Mouse (Mus musculus) lung, adult 2 months (tissue): ENCODE measurements around the gene Mtcl1. TPM values are rescaled to one million over a fixed set of nuclear protein-coding genes. Genes with fewer than 3 reads are reported as not detected.

Experiments
- DNase-seq: peaks from one replicate; pipeline ENCODE4 v3.0.0; 2022
- H3K4me1 ChIP-seq: fragments of 200-500 bp; 2 replicates; pipeline ENCODE4 v1.6.1; 2011; ENCODE audit warnings: low read length; ENCODE audit not compliant: control insufficient read depth, insufficient read depth
- H3K4me3 ChIP-seq: fragments of 200-500 bp; replicated peaks from 2 replicates; pipeline ENCODE3; 2011; ENCODE audit warnings: low read depth, mild to moderate bottlenecking, control low read depth, low read length; ENCODE audit errors: extremely low read depth
- CTCF ChIP-seq: fragments of 200-500 bp; IDR thresholded peaks from 2 replicates; pipeline ENCODE4 v1.5.1; 2011; ENCODE audit warnings: mild to moderate bottlenecking, low read length, control low read depth; ENCODE audit not compliant: insufficient read depth
- POLR2A ChIP-seq: fragments of 200-500 bp; IDR thresholded peaks from 2 replicates; pipeline ENCODE4 v1.6.1; 2011; ENCODE audit warnings: low read depth, mild to moderate bottlenecking, control low read depth, low read length, borderline replicate concordance; ENCODE audit errors: extremely low read depth
- WGBS: fragments of 180-500 bp; shearing (Covaris S2); methylation state at CpG from one replicate; pipeline ENCODE4 v1.1.7; 2018; 5-methylcytosine and 5-hydroxymethylcytosine counted together
- polyA plus RNA-seq: library from polyadenylated mRNA; depleted of rRNA; stranded (reverse); fragments of >200 nt; gene quantifications from 2 replicates; pipeline ENCODE4 v1.2.3, GENCODE M21; 2012

Gene Mtcl1
- polyA plus RNA-seq, 1 experiment: 30.6 TPM

DNA sequence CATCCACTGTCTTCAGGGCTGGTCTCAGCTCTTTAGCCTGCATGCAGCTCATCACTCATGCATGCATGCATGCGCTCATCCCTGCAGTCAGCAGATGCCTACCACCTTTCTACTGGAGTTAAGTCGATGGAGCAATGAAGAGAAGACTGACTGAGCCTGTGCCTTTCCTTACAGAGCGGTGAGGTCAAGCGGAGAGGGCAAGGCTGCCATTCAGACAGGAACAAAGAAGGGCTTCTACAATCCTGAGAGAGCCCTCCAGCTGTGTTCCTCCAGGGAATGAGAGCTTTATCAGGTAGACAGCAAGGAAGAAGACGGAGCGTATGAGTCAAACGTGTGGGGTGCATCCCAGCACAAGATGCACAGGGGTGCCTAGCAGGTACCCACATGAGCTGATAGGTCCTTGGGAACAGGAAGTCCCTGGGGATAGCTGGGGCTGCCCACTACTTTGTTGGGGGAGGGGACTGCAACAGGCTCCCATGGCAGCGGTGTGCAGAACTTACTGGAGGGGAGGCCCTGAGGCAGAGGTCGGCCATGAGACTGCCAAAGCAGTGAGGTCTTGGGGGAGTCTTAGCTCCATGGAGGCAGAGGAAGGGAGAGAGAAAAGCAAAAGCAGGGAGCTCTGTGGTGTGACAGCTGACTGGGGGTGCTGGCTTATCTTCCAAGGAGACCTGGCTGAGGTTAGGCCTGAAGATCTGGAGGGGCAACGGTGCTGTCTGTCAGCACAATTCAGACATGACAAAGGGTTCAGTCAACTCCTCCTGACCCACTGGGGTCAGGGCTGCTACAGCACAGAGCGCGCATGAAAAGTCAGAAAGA, 37.2 kb downstream of the Mtcl1 start:
- H3K4me1 ChIP-seq: peaks cover 8% of the 10 kb centered on the region
- no peak for DNase-seq
- H3K4me3 ChIP-seq: no peak overlapping the region
- no peak for TF ChIP-seq CTCF
- TF ChIP-seq POLR2A: no peak
- WGBS: 75% methylated on average over 12 of the region's 12 CpGs

DNA sequence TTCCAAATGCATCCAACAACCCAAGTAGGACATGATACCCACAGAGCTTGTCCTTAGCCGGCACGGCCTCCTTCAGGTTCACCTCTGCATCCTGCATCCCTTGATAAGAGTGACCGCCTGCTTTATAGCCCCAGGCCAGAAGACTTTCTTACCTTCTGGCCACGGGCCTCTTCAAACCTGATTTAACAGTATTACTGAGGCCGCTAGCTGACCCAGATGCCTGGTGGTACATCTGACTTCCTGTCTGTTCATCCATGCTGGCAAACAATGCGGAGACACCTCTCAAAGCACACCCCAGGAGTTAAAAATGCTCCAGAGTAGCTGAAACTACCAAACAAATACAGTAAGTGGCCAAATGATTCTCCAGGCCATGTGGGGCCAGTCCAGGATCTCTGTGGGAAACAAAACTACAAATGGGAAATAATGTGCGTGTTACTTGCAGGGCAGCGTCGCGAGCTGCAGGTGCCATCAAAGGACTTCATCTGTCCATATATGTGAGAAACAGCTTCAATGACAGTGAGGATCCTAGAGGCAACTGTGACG, 38.6 kb downstream of the Mtcl1 start:
- 92% methylated on average over 11 of the region's 11 CpGs for WGBS
- no peak for DNase-seq
- peaks cover 6% of the 10 kb centered on the region for H3K4me1 ChIP-seq
- TF ChIP-seq CTCF (no peak), POLR2A (no peak)
- no peak overlapping the region for H3K4me3 ChIP-seq

DNA sequence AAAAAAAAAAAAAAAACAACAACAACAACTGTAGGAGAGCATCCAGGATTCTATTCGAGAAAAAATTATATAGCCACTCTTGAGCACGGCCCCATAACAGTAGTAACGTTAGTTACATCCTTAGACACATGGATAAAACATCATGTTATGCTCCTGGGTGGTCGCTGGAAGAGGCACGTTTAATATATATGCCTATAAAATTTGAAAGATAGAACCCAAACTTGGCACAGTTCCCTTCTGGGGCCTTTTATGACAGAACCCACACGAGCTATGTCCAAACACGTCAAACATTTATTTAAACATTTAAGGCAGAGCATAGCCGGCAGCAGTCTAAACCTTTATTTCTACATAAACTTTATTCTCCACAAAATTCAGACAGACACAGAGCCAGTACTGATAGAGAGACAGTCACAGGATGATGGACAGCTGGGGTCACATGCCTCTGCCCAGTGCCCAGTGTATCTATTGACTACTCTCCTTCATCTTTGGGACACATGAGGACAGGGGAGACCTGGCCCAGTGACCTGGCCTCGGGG, 40.4 kb downstream of the Mtcl1 start:
- H3K4me3 ChIP-seq: no peak overlapping the region
- WGBS: 74% methylated on average over 9 of the region's 9 CpGs
- peaks cover 11% of the 10 kb centered on the region for H3K4me1 ChIP-seq
- TF ChIP-seq POLR2A (no peak), CTCF (no peak)
- no peak for DNase-seq

DNA sequence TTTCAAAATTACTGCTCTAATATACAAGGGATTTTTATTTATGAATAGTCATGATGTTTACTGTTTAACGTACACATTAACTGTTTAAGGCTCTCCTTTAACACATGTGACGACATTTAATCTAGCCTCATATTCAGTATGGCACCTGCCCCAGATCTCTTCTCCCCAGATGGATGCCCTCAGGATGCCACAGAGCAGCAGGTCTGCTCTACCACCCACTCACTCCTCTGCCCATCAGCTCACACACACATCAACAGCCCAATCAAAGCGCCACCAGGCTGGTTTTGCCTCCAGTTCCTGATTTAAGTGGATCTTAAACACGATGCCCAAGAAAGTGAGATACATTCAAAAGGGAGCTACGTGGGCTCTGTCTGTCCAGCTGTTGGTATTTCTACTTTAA, 41.1 kb downstream of the Mtcl1 start:
- peaks cover 11% of the 10 kb centered on the region for H3K4me1 ChIP-seq
- no peak for TF ChIP-seq CTCF
- no peak for TF ChIP-seq POLR2A
- DNase-seq: no peak
- no peak overlapping the region for H3K4me3 ChIP-seq
- 89% methylated on average over 5 of the region's 5 CpGs for WGBS

DNA sequence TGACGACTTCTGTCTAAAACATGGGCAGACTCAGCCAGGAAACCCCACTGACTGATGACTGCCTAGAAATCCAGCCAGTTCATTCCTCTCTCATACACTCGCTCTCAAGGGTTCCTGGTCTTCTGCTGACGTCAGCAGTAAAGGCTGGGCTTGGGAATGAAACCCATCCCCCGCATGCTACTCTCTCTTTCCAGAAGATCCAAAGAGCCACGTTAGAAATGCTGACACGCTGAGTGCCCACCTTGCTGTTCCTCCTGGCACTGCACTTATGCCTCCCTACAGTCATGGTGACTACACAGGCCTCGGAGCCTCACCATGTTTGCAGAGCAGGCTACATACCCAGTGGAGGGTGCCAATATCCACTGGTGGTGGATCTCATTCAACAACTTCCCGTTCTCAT, 41.7 kb downstream of the Mtcl1 start:
- WGBS: 59% methylated on average over 8 of the region's 8 CpGs
- DNase-seq: no peak
- TF ChIP-seq POLR2A: no peak
- no peak for TF ChIP-seq CTCF
- H3K4me1 ChIP-seq: peaks cover 14% of the 10 kb centered on the region
- no peak overlapping the region for H3K4me3 ChIP-seq

DNA sequence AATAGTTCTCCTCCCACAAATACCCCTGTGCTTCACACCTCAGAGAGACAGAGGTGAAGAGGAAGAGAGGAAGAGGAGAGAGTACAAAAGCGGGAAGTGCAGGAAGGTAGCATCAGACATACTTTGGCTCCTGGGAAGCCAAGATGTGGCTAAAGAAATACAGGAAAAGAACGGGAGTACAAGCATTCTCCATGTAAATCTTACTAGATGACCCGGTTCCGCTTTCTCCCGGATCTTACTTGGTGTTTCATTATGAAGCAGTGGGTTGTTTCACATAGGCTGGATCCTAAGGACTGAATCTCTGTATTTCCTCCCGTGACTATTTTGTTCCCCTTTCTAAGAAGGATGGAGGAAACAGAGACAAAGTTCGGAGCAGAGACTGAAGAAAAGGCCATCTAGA, 43.9 kb downstream of the Mtcl1 start:
- no peak for DNase-seq
- TF ChIP-seq CTCF (no peak), POLR2A (no peak)
- H3K4me1 ChIP-seq: peaks cover 14% of the 10 kb centered on the region
- 34% methylated on average over 7 of the region's 7 CpGs for WGBS
- H3K4me3 ChIP-seq: no peak overlapping the region

DNA sequence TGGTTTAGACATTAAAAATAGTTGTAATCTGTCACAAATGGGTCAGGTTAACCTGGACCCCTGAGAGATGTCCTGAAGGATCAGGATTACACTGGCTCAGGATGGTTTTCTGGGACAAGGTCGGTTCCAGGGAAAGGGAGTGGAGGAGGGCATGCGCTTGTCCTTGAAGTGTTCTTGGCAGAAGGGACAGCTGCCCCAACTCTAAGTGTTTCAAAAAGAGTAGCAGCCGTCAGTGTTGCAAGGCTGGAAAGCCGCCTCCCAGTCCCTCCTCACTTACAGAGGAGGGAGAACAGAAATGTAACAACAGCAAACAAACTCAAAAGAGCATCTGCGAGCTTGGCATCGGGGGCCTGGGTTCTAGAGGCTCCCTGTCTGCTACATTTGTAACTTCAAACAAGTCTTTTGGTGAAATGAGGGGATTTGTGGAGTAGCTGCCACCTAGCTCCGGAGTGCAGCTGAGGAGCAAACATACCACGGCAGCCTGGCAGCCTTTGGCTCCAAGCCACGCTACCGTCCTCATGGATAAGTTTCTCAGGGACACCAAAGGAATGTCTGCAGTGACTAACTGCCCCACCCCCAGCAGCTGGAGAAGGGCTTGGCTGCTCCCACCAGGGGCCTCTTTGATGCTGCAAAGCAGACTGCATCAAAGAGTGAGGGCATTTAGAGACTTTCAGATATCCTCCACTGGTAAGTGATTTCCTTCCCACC, 44.5 kb downstream of the Mtcl1 start:
- 24% methylated on average over 10 of the region's 10 CpGs for WGBS
- peak; percentile 73 for DNase-seq
- peaks cover 14% of the 10 kb centered on the region for H3K4me1 ChIP-seq
- TF ChIP-seq POLR2A: no peak; the same call in 1 of the 2 replicates
- TF ChIP-seq CTCF: no peak
- H3K4me3 ChIP-seq: no peak overlapping the region

DNA sequence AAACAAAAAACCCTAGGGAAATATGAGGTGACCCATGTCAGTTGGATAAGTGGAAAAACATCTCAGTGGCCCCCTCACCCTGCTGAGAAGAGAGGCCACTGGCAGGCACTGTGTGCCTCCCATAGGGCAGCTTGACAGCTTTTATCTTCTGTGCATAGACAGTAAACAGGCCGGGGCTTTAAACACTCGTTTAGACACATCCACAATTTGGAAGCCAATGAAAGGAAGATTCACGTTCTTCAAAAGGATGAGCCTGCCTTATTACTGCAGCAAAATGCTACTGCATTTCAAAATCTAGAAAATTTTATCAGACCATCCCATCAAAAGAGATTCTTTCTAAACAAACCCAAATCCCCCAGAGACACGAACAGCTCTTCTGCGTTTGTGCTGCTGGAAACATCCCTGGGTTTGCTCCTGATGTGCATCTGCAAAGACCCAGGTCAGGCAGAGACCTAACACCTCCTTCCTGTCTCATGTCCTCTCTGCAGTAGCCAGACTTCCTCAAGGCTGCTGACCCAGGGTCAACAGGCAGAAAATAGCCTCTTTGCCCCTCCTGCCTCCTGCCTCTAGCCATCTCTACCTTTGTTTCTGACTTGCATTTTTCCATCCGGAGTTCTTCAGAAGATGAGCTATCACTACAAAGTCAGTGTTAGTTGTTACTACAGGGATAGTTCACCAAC, 46.6 kb downstream of the Mtcl1 start:
- 28% methylated on average over 6 of the region's 6 CpGs for WGBS

DNA sequence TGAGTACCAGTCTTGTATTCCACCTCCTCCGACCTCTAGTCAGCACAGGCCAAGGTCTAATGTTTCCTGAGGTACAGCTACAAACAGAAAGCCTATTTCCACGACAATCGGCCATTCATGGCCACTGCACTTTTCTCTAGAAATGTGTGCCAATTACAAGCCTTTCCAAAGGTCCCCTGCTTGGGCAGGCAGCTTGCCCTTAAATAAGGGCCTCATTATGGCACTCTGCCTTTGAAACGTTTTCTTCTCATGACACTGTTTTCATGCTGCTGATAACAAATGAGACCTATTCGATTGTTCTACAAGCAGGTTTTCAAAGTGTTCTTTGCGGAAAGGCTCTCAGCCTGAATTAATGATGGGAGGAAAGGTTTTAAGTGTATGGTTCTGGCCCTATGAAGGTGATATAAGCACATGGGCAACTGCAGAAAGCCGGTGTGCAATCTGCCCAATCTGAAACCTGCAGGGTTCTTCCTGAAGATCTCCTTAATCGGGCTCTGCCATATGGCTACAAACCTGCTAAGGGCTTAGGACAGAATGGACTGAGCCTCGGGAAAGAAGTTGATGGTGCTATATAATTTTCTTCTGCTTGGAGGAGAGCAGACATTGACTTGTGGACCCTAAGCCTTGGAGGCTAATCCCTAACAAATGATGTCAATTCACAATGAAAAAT, 47.8 kb downstream of the Mtcl1 start:
- no peak for TF ChIP-seq CTCF
- TF ChIP-seq POLR2A: no peak
- no peak for DNase-seq
- H3K4me1 ChIP-seq: peaks cover 9% of the 10 kb centered on the region
- H3K4me3 ChIP-seq: no peak overlapping the region
- 53% methylated on average over 9 of the region's 9 CpGs for WGBS

More for the DNA sequence above, 46.6 kb downstream of the Mtcl1 start:
- Histone ChIP-seq H3K4me1 (peaks cover 14% of the 10 kb centered on the region), H3K4me3 (no peak overlapping the region)
- DNase-seq: no peak
- TF ChIP-seq CTCF (no peak), POLR2A (no peak)
